Mouse (Mus musculus): ENCODE data around the gene Tmem131l. TPM values are rescaled to one million over a fixed set of nuclear protein-coding genes. Genes with fewer than 3 reads are reported as not detected.
"Not testable (repeated sequence)": the region's sequence is repeated elsewhere in the genome, so short reads cannot be mapped to it uniquely, and the experiment has no call there.

Gene Tmem131l
- polyA plus RNA-seq, 1 experiment from 2014 or later = 46.4 TPM

- ATAC-seq (ENCODE audit: low read depth) = no peak
- H3K36me3 ChIP-seq (ENCODE audit: control insufficient read depth, insufficient read depth, low read length) = peaks cover 37% of the 10 kb centered on the region
- no peaks in the 10 kb centered on the region for H3K9me3 ChIP-seq (ENCODE audit: control insufficient read depth, low read length)
Observed at GRCm38 (mm10) chr3:83900756-83901373, 139.1 kb downstream of the Tmem131l start.

GRCm38 (mm10) chr3:83899556-83899955, 140.4 kb downstream of the Tmem131l start:
- H3K36me3 ChIP-seq (ENCODE audit: control insufficient read depth, insufficient read depth, low read length) = peaks cover 32% of the 10 kb centered on the region
- 52% methylated on average over 8 of the region's 8 CpGs for WGBS
- no peak overlapping the region for H3K27ac ChIP-seq (ENCODE audit: low read length)
- H3K9me3 ChIP-seq (ENCODE audit: control insufficient read depth, low read length) = no peaks in the 10 kb centered on the region
- H3K9ac ChIP-seq (ENCODE audit: low read length) = no peak overlapping the region
- H3K4me2 ChIP-seq (ENCODE audit: low read depth, low read length) = no peak overlapping the region
- no peak overlapping the region for H3K4me3 ChIP-seq (ENCODE audit: low read length)
- peak; percentile 27; the same call in 1 of the 2 replicates for ATAC-seq (ENCODE audit: low read depth)
- H3K4me1 ChIP-seq (replicated peaks; ENCODE audit: control insufficient read depth, insufficient read depth, low read length) = no peaks in the 10 kb centered on the region
- no peaks in the 10 kb centered on the region for H3K27me3 ChIP-seq (ENCODE audit: control insufficient read depth, insufficient read depth, low read depth, low read length)

More at GRCm38 (mm10) chr3:83900756-83901373, 139.1 kb downstream of the Tmem131l start:
- Histone ChIP-seq H3K27me3 (ENCODE audit: control insufficient read depth, insufficient read depth, low read depth, low read length) (no peaks in the 10 kb centered on the region), H3K4me2 (ENCODE audit: low read depth, low read length) (no peak overlapping the region), H3K4me1 (replicated peaks; ENCODE audit: control insufficient read depth, insufficient read depth, low read length) (no peaks in the 10 kb centered on the region), H3K27ac (ENCODE audit: low read length) (no peak overlapping the region), H3K4me3 (ENCODE audit: low read length) (no peak overlapping the region), H3K9ac (ENCODE audit: low read length) (no peak overlapping the region)
- WGBS = 85% methylated on average over 12 of the region's 12 CpGs

GRCm38 (mm10) chr3:83898246-83898645, 141.7 kb downstream of the Tmem131l start:
- H3K4me3 ChIP-seq (ENCODE audit: low read length) = no peak overlapping the region
- H3K4me1 ChIP-seq (replicated peaks; ENCODE audit: control insufficient read depth, insufficient read depth, low read length) = no peaks in the 10 kb centered on the region
- no peak overlapping the region for H3K4me2 ChIP-seq (ENCODE audit: low read depth, low read length)
- H3K27me3 ChIP-seq (ENCODE audit: control insufficient read depth, insufficient read depth, low read depth, low read length) = no peaks in the 10 kb centered on the region
- H3K9ac ChIP-seq (ENCODE audit: low read length) = no peak overlapping the region
- peaks cover 29% of the 10 kb centered on the region for H3K36me3 ChIP-seq (ENCODE audit: control insufficient read depth, insufficient read depth, low read length)
- no peak overlapping the region for H3K27ac ChIP-seq (ENCODE audit: low read length)
- no peaks in the 10 kb centered on the region for H3K9me3 ChIP-seq (ENCODE audit: control insufficient read depth, low read length)
- ATAC-seq (ENCODE audit: low read depth) = no peak
- 93% methylated on average over 9 of the region's 9 CpGs for WGBS

GRCm38 (mm10) chr3:83895811-83896210, 144.2 kb downstream of the Tmem131l start:
- ATAC-seq (ENCODE audit: low read depth) = no peak
- Histone ChIP-seq H3K27ac (ENCODE audit: low read length) (no peak overlapping the region), H3K9ac (ENCODE audit: low read length) (no peak overlapping the region), H3K4me1 (replicated peaks; ENCODE audit: control insufficient read depth, insufficient read depth, low read length) (no peaks in the 10 kb centered on the region), H3K9me3 (ENCODE audit: control insufficient read depth, low read length) (peaks cover 2% of the 10 kb centered on the region; the same call in 1 of the 2 replicates), H3K36me3 (ENCODE audit: control insufficient read depth, insufficient read depth, low read length) (peaks cover 17% of the 10 kb centered on the region; the same call in 1 of the 2 replicates), H3K4me3 (ENCODE audit: low read length) (no peak overlapping the region), H3K27me3 (ENCODE audit: control insufficient read depth, insufficient read depth, low read depth, low read length) (no peaks in the 10 kb centered on the region), H3K4me2 (ENCODE audit: low read depth, low read length) (no peak overlapping the region)
- WGBS = 41% methylated on average over 3 of the region's 3 CpGs

DNA sequence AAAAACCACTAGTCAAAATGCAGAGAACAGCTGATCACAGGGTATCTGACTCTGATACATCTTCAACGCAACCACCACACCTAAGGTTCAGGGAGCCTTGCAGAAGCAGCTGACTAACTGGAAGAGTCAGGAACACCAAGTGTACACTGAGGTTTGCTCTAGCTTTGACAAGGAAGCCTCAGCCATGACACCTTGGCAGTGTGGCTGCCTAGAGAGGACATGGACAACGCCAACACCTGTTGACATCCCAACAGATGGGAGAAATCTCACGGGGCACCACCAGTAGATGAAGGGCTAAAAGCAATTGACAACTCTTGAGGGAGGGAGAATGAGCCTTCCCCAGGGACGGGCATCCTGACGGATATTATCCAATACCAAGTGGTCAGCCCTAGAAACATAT, 144.9 kb downstream of the Tmem131l start:
- Histone ChIP-seq H3K9ac (ENCODE audit: low read length) (no peak overlapping the region), H3K27ac (ENCODE audit: low read length) (no peak overlapping the region), H3K4me3 (ENCODE audit: low read length) (no peak overlapping the region), H3K4me2 (ENCODE audit: low read depth, low read length) (no peak overlapping the region), H3K36me3 (ENCODE audit: control insufficient read depth, insufficient read depth, low read length) (peaks cover 10% of the 10 kb centered on the region; the same call in 1 of the 2 replicates), H3K27me3 (ENCODE audit: control insufficient read depth, insufficient read depth, low read depth, low read length) (no peaks in the 10 kb centered on the region), H3K4me1 (replicated peaks; ENCODE audit: control insufficient read depth, insufficient read depth, low read length) (no peaks in the 10 kb centered on the region), H3K9me3 (ENCODE audit: control insufficient read depth, low read length) (peaks cover 2% of the 10 kb centered on the region; the same call in 1 of the 2 replicates)
- 85% methylated on average over 5 of the region's 5 CpGs for WGBS
- no peak for ATAC-seq (ENCODE audit: low read depth)

- no peak overlapping the region for H3K9ac ChIP-seq (ENCODE audit: low read length)
Observed at GRCm38 (mm10) chr3:83885163-83885562, 154.8 kb downstream of the Tmem131l start.

DNA sequence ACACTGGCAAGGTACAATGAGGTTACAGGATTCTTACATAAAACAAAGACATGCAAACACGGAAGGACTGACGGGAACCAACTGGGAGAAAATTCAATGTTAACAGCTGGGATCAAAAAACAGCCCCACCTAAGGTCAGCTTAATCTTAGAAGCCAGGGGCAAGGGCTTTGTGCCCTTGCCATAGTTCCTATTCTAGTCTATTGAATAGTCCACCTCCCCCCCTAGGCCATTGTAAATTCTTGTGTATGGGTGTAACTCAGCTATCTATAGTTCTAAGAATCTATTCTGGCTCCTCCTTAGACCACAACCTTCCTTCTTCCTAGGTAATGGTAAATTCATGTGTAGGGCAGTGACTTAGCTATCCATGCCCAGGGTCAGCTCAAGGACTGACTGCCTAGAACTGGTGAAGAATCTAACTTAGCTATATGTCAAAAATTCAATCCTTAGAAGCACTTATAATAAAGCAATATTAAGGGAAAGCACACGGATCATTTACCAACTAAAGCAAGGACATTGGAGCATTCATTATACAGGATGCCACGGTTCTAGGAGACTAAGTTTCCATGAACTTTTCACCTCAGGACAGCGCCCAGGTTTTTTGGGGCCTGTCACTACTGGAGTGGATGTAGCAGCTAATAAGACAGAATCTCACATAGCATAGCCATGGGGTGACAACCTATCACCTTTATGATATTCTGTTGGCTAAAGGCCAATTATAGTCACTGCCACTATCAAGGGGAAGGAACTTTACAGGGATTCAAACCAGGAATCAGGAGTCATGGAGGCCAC, 160.5 kb downstream of the Tmem131l start:
- ATAC-seq (ENCODE audit: low read depth); H3K9me3 ChIP-seq (ENCODE audit: control insufficient read depth, low read length); H3K9ac ChIP-seq (ENCODE audit: low read length); H3K4me2 ChIP-seq (ENCODE audit: low read depth, low read length); H3K4me1 ChIP-seq (replicated peaks; ENCODE audit: control insufficient read depth, insufficient read depth, low read length); H3K4me3 ChIP-seq (ENCODE audit: low read length); H3K36me3 ChIP-seq (ENCODE audit: control insufficient read depth, insufficient read depth, low read length); H3K27ac ChIP-seq (ENCODE audit: low read length); H3K27me3 ChIP-seq (ENCODE audit: control insufficient read depth, insufficient read depth, low read depth, low read length): not testable (repeated sequence)
- WGBS = 84% methylated on average over 5 of the region's 5 CpGs

More at GRCm38 (mm10) chr3:83885163-83885562, 154.8 kb downstream of the Tmem131l start:
- Histone ChIP-seq H3K9me3 (ENCODE audit: control insufficient read depth, low read length) (no peaks in the 10 kb centered on the region), H3K27ac (ENCODE audit: low read length) (no peak overlapping the region), H3K27me3 (ENCODE audit: control insufficient read depth, insufficient read depth, low read depth, low read length) (no peaks in the 10 kb centered on the region), H3K36me3 (ENCODE audit: control insufficient read depth, insufficient read depth, low read length) (no peaks in the 10 kb centered on the region), H3K4me2 (ENCODE audit: low read depth, low read length) (no peak overlapping the region), H3K4me3 (ENCODE audit: low read length) (no peak overlapping the region), H3K4me1 (replicated peaks; ENCODE audit: control insufficient read depth, insufficient read depth, low read length) (no peaks in the 10 kb centered on the region)
- 43% methylated on average over 2 of the region's 2 CpGs for WGBS
- peak; percentile 71 for ATAC-seq (ENCODE audit: low read depth)

DNA sequence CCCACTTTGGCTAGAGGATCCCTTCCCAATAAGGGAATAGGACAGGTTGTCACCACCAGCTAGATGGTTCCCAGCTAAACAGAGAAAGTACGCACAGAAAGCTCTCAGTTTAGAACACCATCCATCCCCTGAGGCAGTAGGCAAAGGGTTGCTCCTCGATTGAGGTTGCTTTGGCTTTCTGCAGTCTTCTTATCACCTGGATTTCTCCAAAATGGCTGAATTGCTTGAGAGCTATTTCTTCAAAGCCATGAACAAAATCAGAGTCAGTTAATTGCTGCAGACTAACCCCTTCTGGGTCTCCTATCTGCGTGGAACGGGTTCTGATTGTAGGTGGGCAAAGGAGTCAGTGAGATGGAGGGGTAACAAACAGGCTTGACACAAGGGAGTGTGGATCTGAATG, 161.2 kb downstream of the Tmem131l start:
- no peak overlapping the region for H3K27ac ChIP-seq (ENCODE audit: low read length)
- no peak overlapping the region for H3K4me2 ChIP-seq (ENCODE audit: low read depth, low read length)
- no peak overlapping the region for H3K9ac ChIP-seq (ENCODE audit: low read length)
- ATAC-seq (ENCODE audit: low read depth) = no peak
- no peaks in the 10 kb centered on the region for H3K4me1 ChIP-seq (replicated peaks; ENCODE audit: control insufficient read depth, insufficient read depth, low read length)
- H3K36me3 ChIP-seq (ENCODE audit: control insufficient read depth, insufficient read depth, low read length) = no peaks in the 10 kb centered on the region
- no peaks in the 10 kb centered on the region for H3K9me3 ChIP-seq (ENCODE audit: control insufficient read depth, low read length)
- H3K4me3 ChIP-seq (ENCODE audit: low read length) = no peak overlapping the region
- WGBS = 87% methylated on average over 4 of the region's 4 CpGs
- no peaks in the 10 kb centered on the region for H3K27me3 ChIP-seq (ENCODE audit: control insufficient read depth, insufficient read depth, low read depth, low read length)

DNA sequence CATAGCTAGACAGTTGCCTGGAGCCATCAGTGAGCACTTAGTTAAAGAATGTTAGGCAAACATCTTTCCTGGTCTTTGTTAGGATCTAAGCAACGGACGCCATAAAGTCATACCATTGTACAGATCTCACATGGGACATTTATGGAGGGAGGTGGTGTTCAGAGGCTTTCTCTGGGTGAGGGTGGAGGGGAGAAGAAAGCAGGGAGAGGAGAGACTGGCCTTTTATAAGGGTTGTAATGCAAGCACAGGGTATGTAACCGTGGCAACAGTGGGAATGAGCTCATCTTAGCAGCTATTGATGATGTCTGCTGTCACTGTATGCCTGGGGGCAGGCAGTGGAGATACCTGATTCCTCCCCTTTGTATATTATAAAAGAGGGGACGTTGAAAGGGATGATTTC, 163.7 kb downstream of the Tmem131l start:
- Histone ChIP-seq H3K4me3 (ENCODE audit: low read length) (no peak overlapping the region), H3K27ac (ENCODE audit: low read length) (no peak overlapping the region), H3K9me3 (ENCODE audit: control insufficient read depth, low read length) (no peaks in the 10 kb centered on the region), H3K27me3 (ENCODE audit: control insufficient read depth, insufficient read depth, low read depth, low read length) (no peaks in the 10 kb centered on the region), H3K4me1 (replicated peaks; ENCODE audit: control insufficient read depth, insufficient read depth, low read length) (no peaks in the 10 kb centered on the region), H3K9ac (ENCODE audit: low read length) (no peak overlapping the region), H3K4me2 (ENCODE audit: low read depth, low read length) (no peak overlapping the region), H3K36me3 (ENCODE audit: control insufficient read depth, insufficient read depth, low read length) (no peaks in the 10 kb centered on the region)
- 62% methylated on average over 4 of the region's 4 CpGs for WGBS
- ATAC-seq (ENCODE audit: low read depth) = no peak
